Mouse (Mus musculus) embryo, embryonic 11 days (tissue): ENCODE results near the gene Pde6c.
A peak's percentile ranks its signal among the peaks of the same experiment; 100 is the strongest.

Source experiments
- DNase-seq: peaks from one replicate; pipeline ENCODE4 v3.0.0-alpha.2; 2015

Gene Pde6c

GRCm38 (mm10) chr19:38132481-38132880 lies at the start of gene Pde6c:
TSS of gene Pde6c (plus strand) at chr19:38132781.
- no peak for DNase-seq

DNA sequence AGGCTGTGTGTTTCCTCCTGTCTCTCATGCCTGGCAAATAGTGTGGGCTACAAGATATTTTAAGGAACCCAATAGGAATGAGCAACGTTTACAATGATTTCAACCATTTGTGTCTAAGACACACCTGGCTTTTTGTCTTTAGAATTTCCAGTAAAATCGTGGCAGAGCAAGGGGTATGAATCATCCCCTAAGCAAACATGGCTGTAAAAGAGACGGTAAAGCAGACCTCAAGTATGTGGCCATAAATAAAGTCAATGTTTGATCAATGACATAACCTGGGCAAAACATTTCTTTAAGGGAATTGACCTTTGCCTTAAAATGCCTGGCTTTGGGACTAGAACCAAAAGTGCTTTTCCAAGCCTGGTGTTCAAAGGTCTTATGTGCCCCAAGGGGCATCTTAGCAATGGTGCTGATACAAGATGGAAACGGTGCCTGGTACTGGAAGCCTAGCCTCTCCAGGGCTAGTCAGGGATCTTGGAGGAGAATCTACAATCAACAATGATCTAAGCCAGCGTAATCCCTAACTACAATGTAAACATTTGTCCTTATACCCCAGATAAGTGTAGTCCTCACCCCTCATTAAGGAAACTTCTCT lies 49.6 kb upstream of the Pde6c start:
- DNase-seq = no peak

DNA sequence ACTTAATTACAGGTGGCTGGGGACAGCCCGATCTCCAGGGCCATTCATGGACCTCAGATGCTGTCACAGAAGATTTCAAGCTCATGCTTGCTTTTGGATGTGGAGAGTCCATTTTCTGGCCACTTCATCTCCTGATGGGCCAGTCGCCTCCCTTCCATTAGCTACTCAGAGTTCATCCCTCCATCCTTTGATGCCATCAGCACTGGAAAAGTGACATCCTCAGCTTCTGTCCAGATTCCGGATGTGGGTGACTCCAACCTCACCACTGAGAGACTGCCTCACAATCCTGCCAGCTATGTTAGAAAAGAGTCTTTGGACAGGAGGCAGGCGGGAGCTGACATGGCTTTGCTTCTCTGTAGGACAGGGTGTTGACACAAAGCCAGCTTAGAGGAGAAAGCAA lies 46.7 kb upstream of the Pde6c start:
- DNase-seq = no peak

GRCm38 (mm10) chr19:38086948-38087551 lies 45.5 kb upstream of the Pde6c start:
- peak; percentile 47 for DNase-seq

DNA sequence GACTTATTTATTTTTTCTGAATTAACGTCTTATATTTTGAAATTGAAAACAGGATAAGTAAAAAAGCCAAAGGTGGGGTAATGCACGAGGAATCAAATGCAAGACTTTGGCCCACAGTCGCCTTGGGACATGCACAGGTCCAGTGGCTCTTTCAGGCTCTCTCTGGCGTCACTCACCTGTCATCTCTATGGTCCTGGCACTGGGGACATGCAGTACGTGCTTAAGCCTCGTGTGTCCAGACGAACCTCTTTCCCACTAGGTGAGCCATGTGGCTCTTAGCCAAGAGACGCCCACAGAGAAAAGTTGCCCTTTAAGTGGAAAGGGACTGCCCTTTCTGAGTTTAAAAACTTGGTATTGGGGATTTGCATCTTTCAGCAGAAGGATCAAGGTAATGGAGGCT lies 43.2 kb upstream of the Pde6c start:
- no peak for DNase-seq

GRCm38 (mm10) chr19:38091512-38091985 lies 41.0 kb upstream of the Pde6c start:
- no peak for DNase-seq

DNA sequence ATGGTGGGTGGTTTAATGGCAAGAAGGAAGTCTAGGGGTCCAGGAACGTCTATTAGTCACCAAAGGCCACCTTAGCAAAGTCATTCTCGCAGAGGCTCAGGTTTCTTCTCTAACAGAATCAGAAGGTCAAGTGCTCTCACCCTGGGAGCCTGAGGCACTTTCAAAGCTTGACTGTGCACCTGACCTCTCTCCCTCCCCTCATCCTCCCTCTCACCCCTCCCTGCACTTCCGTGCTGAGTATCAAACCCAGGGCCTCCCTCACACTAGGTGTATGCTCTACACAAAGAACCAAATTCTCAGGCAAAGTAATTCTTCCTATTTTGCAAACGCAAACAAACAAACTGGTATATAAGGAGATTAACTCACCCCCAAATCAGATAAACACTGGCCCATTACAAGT lies 36.4 kb upstream of the Pde6c start:
- peak; percentile 24 for DNase-seq

DNA sequence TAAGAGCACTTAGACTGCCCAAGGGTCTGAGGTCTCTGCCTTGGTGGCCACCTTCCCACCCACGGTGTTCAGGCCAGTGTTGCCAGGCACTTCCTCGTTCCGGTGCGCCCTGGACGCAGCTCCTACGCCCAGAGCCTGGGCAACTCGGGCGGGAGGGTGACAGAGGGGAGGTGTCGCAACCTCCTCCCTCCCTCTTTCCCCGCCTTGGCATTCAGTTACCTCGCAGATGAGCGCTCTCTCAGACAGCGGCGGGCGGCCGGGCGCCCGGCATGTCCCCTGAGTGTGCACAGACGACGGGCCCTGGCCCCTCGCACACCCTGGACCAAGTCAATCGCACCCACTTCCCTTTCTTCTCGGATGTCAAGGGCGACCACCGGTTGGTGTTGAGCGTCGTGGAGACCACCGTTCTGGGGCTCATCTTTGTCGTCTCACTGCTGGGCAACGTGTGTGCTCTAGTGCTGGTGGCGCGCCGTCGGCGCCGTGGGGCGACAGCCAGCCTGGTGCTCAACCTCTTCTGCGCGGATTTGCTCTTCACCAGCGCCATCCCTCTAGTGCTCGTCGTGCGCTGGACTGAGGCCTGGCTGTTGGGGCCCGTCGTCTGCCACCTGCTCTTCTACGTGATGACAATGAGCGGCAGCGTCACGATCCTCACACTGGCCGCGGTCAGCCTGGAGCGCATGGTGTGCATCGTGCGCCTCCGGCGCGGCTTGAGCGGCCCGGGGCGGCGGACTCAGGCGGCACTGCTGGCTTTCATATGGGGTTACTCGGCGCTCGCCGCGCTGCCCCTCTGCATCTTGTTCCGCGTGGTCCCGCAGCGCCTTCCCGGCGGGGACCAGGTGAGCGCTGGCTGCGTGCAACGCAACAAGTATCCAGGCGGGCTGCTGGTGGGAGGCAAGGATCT lies 35.5 kb upstream of the Pde6c start, which contains the start of gene Ffar4:
Ffar4 (plus strand) TSS at position 214 of the 901 bp plus-strand sequence.
- peak; percentile 49 for DNase-seq

DNA sequence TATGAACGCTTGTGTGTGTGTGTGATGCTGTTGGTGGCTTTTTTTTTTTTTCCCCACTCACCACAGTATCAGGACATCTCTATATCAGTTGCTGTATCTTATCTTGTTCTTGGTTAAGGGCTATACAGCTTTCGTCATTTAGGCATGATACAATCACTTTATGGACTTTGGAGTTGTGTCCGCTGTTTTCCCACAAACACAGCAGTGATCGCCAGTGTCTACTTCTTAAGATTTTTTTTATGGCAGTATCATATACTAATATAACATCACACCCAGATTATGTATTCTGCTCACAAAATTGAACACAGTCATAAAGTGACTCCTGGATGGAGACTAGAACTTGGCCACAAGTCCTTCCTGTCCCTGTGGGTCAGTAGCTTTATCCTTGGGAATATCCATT lies 24.7 kb upstream of the Pde6c start:
- DNase-seq = no peak

DNA sequence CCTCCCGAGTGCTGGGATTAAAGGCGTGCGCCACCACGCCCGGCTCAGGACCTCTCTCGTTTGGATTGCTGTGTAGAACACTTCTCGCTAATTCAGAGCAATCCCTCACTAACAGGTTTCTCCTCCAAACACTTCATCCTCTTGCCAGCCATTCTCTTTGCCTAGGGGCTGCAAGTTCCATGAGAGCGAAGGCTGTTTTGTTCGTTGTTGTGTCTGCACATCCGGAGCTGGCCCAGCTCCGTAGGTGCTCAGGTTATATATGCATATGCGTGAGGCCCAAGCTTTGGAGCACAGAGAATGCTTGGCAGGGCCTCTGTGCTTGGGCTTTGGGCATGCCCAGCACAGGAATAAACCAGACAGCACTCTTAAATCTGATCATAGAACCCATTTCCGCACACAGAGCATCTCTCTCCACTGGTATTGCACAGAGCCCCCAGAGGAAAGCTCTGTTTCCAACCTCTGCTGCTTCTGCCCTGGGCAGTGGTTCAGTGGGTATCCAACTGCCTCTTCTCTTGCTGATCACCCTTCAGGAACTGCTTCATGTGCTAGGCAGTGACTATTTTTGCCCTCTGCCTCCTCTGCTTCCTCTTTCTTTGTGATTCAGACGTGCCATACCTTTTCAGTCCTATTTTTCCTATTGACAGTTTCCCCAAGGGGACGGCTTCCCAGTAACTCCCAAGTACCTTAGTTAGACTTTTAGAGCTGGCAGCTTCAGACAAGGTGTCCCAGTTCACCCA lies 22.9 kb upstream of the Pde6c start:
- DNase-seq = no peak

GRCm38 (mm10) chr19:38111056-38111455 lies 21.5 kb upstream of the Pde6c start:
- no peak for DNase-seq

DNA sequence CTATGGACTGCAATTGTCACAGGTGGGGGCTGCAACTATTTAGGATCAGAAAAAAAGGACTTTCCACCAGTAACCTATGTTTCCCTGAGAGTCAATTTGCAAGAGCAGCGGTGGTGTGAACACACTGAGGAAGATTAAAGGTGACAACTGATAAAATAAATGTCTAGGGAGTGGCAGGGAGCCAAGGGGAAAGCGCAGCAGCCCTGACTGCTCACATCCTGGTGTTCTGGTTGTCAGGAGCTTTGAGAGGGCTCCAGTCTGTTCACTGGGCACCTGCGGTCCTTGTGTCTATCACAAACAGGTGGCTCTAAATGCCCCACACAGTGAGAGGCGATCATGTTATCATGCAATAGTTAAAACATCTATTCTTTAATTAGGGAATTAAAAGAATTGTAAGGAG lies 20.0 kb upstream of the Pde6c start:
- DNase-seq = no peak

GRCm38 (mm10) chr19:38114834-38115491 lies 17.6 kb upstream of the Pde6c start:
- DNase-seq = no peak

- DNase-seq = no peak
These were observed 12.3 kb upstream of the Pde6c start for GRCm38 (mm10) chr19:38120123-38120760.

- DNase-seq = no peak
These were observed 8.7 kb upstream of the Pde6c start for GRCm38 (mm10) chr19:38123921-38124320.

DNA sequence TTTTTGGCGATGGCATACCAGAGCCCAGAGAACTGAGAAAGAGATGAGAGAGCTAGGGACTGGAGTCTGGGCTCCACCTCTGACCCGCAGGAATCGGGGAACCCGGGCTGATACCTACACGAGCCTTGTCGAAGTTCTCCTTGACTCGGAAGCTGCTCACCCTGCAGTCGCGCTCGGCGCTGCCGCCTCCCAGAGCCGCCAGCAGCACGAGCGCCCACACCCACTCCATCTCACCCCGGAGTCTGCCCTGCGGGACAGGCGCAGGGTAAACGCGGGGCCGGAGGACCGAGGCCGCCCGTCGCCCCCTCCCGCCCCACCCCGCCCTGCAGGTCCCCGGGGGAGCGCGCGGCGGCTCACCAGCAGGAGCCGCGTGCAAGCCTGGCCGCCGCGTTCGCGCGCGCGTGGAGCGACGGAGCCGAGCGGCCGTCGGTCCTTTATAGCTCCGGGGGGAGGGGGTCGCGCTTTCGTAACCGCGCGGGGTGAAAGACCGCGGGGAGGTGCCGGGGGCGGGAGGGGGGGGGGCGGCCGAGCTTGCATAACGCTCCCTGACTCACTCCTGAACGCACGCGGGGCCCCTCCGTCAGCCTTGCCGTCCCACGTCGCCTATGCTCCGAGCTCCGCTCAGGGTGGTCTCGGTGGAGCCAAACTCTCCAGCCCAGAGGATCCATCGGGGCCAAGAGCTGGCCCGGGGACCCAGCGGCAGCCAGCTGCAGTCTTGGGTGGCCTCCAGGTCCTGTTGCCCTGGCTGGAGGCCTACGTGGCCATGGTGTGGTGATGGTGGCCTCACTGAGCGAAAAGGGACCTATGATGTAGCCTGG lies 8.0 kb upstream of the Pde6c start:
- peak; percentile 71 for DNase-seq

DNA sequence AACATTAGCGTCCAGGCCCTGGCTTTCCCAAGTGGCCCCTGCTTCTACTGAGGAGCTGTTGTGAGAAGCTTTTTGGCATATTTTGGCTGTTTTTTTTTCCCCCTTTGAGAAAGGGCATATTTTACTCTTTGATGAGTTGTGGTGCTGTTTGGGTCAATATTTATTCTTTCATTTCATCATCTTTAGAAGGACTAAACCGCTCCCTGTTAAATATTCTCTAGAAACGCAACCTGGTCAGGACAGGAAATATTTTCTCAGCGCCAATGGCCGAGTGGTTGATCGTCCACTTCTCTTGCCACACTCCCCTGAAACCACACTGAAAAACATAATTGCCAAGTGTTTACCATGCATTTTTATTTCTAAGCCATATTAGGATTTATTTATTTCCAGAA lies 7.4 kb upstream of the Pde6c start, which contains the start of gene Rbp4:
Rbp4 (minus strand) TSS at position 63 of the 392 bp plus-strand sequence.
- no peak for DNase-seq

DNA sequence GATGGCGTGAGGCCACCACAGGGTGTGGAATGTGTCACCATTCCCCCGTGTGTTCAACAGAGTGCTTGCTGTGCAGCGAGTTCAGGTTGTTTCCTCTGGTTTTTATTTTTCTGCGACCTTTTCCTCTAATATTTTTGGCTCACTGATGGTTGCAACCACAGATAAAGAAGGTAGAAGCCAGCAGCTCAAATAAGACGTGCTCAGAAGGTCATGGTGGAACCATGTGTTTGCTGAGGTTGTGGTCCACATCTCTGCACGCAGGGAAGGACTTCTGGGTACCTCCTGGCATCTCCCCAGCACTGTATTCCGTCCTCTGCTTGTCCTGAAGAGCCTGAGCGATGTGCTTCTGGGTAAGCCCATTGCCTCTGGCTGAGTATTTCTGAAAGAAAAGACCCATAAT lies 5.9 kb upstream of the Pde6c start:
- no peak for DNase-seq

GRCm38 (mm10) chr19:38133986-38134385 lies 1.4 kb downstream of the Pde6c start:
- DNase-seq = no peak

DNA sequence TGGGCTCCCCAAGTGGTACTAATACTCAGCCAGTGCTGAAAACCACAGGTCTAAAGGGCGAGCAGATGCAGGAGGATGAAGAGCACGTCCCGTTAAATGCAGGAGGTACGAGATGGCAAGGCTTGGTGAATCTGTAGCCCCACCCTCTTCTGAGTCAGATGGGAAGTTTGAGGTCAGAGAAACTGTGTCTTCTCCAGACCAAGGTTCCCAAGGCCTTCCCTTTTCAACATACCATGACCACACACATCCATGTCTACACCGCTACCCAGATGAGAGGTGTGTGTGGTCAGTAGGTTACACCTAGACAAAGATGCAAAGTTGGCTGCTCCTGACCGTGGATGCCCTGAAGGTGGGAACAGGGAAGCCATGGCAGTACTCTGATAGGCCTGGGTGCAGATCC lies 2.2 kb downstream of the Pde6c start:
- DNase-seq = no peak
